In the genomic region with DNA sequence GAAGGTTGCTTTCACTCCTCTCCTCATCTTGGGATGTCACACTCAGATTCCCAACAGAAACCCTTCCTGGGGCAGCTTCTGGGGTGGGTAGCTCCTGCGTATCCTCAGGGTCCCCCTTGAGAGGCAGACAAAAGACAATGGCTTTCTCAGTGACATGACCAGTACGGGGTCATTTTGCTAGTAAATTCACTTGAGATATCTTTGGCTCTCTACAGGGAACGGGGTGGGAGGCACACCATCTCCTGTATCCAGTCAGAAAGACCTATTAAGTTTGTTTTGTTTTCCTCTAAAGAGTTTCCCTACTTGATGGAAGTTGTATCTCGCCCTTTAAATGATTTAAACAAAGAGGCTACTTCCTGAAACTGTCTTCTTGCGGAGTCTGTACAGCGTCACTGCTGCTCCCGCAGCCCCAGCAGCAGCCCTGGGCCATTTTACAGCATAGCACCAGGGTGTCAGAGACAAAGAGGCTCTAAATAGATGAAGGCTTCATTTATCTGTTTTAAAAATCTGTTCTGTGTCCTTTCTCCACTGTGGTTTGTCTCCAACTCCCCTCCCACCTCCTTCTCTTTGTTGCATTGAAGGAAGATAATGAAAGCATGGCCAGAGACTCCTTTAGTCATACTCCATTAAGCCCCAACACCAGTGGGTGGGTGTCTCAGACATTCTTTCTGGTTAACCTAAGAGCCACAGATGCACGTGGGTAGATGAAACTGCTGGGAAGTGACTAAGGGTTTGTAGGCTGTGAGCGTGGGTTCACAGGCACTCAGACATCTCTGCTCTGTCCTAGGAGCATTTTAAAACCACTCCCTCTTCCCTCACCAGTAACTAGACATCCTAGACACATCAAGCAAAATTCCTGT, we compare ENCODE assay signal across 10 mouse cellular contexts. TPM values are rescaled to one million over a fixed set of nuclear protein-coding genes. Genes with fewer than 3 reads are reported as not detected.
A peak's percentile ranks its signal among the peaks of the same experiment; 100 is the strongest.
DNase-seq lines count a peak whose midpoint lies in the region; ATAC-seq and TF ChIP-seq lines count a peak whose summit lies in the region.
"Had no signal": no experiment of that assay in that cellular context is flagged by ENCODE, and none has a peak within 500 bp of the region (broad histone marks: within the 10 kb centered on the region; RNA-seq: fewer than 3 reads in every experiment).

No protein-coding gene starts in this region.

- DNase-seq in hindbrain, embryonic 10.5 days (ENCODE audit: low spot score): no peak
- DNase-seq in hindbrain, postnatal 0 days (ENCODE audit: low spot score): no peak
- DNase-seq in CD4-positive helper T cell, adult 2 months (ENCODE audit: low read depth, low spot score): peak; percentile 69
- peak; percentile 67 to 97 for DNase-seq in left cerebral cortex, postnatal 25 days (ENCODE audit: low spot score in 2 of 2)
- DNase-seq in gastrocnemius, postnatal 25 days: no peak
- DNase-seq: cerebellum, adult 2 months had no signal

- H3K27ac ChIP-seq in hindbrain, embryonic 10.5 days: peak overlapping the region; percentile 68
- H3K27ac ChIP-seq in hindbrain, postnatal 0 days: no peak overlapping the region
- H3K27ac ChIP-seq in liver, embryonic 12.5 days: no peak overlapping the region
- no peak overlapping the region for H3K27ac ChIP-seq in midbrain, embryonic 13.5 days
- H3K27ac ChIP-seq: limb, embryonic 15.5 days had no signal

- peaks cover 84% of the 10 kb centered on the region for H3K36me3 ChIP-seq in hindbrain, embryonic 10.5 days
- peaks cover 13% of the 10 kb centered on the region; the same call in 1 of the 2 replicates for H3K36me3 ChIP-seq in hindbrain, postnatal 0 days (ENCODE audit: insufficient read depth, low read length)
- H3K36me3 ChIP-seq in liver, embryonic 12.5 days: peaks cover 84% of the 10 kb centered on the region
- peaks cover 47% of the 10 kb centered on the region for H3K36me3 ChIP-seq in midbrain, embryonic 13.5 days

- H3K27me3 ChIP-seq in hindbrain, embryonic 10.5 days (ENCODE audit: insufficient read depth, poor library complexity, severe bottlenecking): no peaks in the 10 kb centered on the region
- no peaks in the 10 kb centered on the region for H3K27me3 ChIP-seq in hindbrain, postnatal 0 days (ENCODE audit: insufficient read depth, low read length)
- H3K27me3 ChIP-seq in liver, embryonic 12.5 days (replicated peaks): no peaks in the 10 kb centered on the region
- no peaks in the 10 kb centered on the region for H3K27me3 ChIP-seq in midbrain, embryonic 13.5 days
- H3K27me3 ChIP-seq: limb, embryonic 15.5 days had no signal

- H3K9me3 ChIP-seq in hindbrain, embryonic 10.5 days: no peaks in the 10 kb centered on the region
- no peaks in the 10 kb centered on the region for H3K9me3 ChIP-seq in hindbrain, postnatal 0 days (ENCODE audit: low read length)
- H3K9me3 ChIP-seq in liver, embryonic 12.5 days (replicated peaks): no peaks in the 10 kb centered on the region
- no peaks in the 10 kb centered on the region for H3K9me3 ChIP-seq in midbrain, embryonic 13.5 days
- H3K9me3 ChIP-seq: limb, embryonic 15.5 days had no signal

- 39% methylated on average over 9 of the region's 9 CpGs for WGBS in hindbrain, embryonic 10.5 days
- WGBS in hindbrain, postnatal 0 days: 34% methylated on average over 9 of the region's 9 CpGs
- 67% methylated on average over 9 of the region's 9 CpGs for WGBS in liver, embryonic 12.5 days (ENCODE audit: insufficient replicate concordance)
- WGBS in midbrain, embryonic 13.5 days: 65% methylated on average over 9 of the region's 9 CpGs

- H3K9ac ChIP-seq in hindbrain, postnatal 0 days (replicated peaks; ENCODE audit: low read length): no peak overlapping the region
- H3K9ac ChIP-seq in liver, embryonic 12.5 days: no peak overlapping the region
- H3K9ac ChIP-seq in midbrain, embryonic 13.5 days (replicated peaks): no peak overlapping the region
- H3K9ac ChIP-seq: limb, embryonic 15.5 days had no signal

- no peak overlapping the region for H3K4me3 ChIP-seq in hindbrain, embryonic 10.5 days
- H3K4me3 ChIP-seq in hindbrain, postnatal 0 days (ENCODE audit: low read length): no peak overlapping the region
- no peak overlapping the region for H3K4me3 ChIP-seq in liver, embryonic 12.5 days
- no peak overlapping the region for H3K4me3 ChIP-seq in midbrain, embryonic 13.5 days (replicated peaks)
- H3K4me3 ChIP-seq: limb, embryonic 15.5 days had no signal

- intact Hi-C loops in left cerebral cortex, postnatal 25 days (cut with DNase I): loop anchor here (5.0 kb wide), 2 partner anchors 97 to 347 kb away; partner anchors contain the start of genes Creg2 and Map4k4

- no peak for ATAC-seq in hindbrain, postnatal 0 days
- ATAC-seq in common myeloid progenitor, adult 5-6 weeks (replicated peaks; ENCODE audit: low read depth, poor library complexity, severe bottlenecking): peak; percentile 54; the same call in 1 of the 2 replicates
- no peak for ATAC-seq in liver, embryonic 12.5 days
- no peak for ATAC-seq in midbrain, embryonic 13.5 days

- H3K4me2 ChIP-seq in hindbrain, postnatal 0 days (ENCODE audit: low read depth, low read length): no peak overlapping the region
- H3K4me2 ChIP-seq in liver, embryonic 12.5 days: no peak overlapping the region
- H3K4me2 ChIP-seq in midbrain, embryonic 13.5 days (replicated peaks): no peak overlapping the region
- H3K4me2 ChIP-seq: limb, embryonic 15.5 days had no signal

- no peak for TF ChIP-seq CTCF in hindbrain, postnatal 0 days (IDR thresholded peaks at IDR 0.05; ENCODE audit: low read depth)

- peaks cover 14% of the 10 kb centered on the region for H3K4me1 ChIP-seq in hindbrain, embryonic 10.5 days (replicated peaks)
- H3K4me1 ChIP-seq in hindbrain, postnatal 0 days (ENCODE audit: insufficient read depth, low read length): no peaks in the 10 kb centered on the region
- no peaks in the 10 kb centered on the region for H3K4me1 ChIP-seq in liver, embryonic 12.5 days
- H3K4me1 ChIP-seq in midbrain, embryonic 13.5 days (replicated peaks): no peaks in the 10 kb centered on the region; the same call in 1 of the 2 replicates
- H3K4me1 ChIP-seq: limb, embryonic 15.5 days had no signal

RNA-seq across cellular contexts. Expression of gene Cnot11, which starts 21.0 kb away (rescaled TPM):
- 26.2 and 26.9 TPM in 2 replicates for polyA plus RNA-seq in hindbrain, embryonic 10.5 days (2016; fragmentation: Nextera tagmentation; extraction: Ambion mirVana)
- total RNA-seq in hindbrain, postnatal 0 days (2014; rRNA removed): 26.4 and 31.7 TPM in 2 replicates
- polyA plus RNA-seq in hindbrain, postnatal 0 days (2015; fragmentation: Nextera tagmentation; extraction: Ambion mirVana): 12.3 and 12.7 TPM in 2 replicates
- 24.2 and 30.9 TPM in 2 replicates for total RNA-seq in common myeloid progenitor, adult 5-6 weeks (2017)
- 10 to 100 TPM; 24.4 to 24.6 TPM for total RNA-seq in left cerebral cortex, postnatal 25 days (2021)
- 17.2 and 20.0 TPM in 2 replicates for polyA plus RNA-seq in liver, embryonic 12.5 days (2016; fragmentation: Nextera tagmentation; extraction: Ambion mirVana)
- total RNA-seq in gastrocnemius, postnatal 25 days (2021): 10 to 100 TPM; 15.6 to 15.8 TPM
- 13.4 and 16.4 TPM in 2 replicates for polyA plus RNA-seq in midbrain, embryonic 13.5 days (2015; fragmentation: Nextera tagmentation; extraction: Ambion mirVana)

RNA-seq across cellular contexts. Expression of gene Rnf149, which starts 21.4 kb away (rescaled TPM):
- polyA plus RNA-seq in hindbrain, embryonic 10.5 days (2016; fragmentation: Nextera tagmentation; extraction: Ambion mirVana): 21.0 and 27.0 TPM in 2 replicates
- total RNA-seq in hindbrain, postnatal 0 days (2014; rRNA removed): 13.0 and 14.5 TPM in 2 replicates
- 22.3 and 24.4 TPM in 2 replicates for polyA plus RNA-seq in hindbrain, postnatal 0 days (2015; fragmentation: Nextera tagmentation; extraction: Ambion mirVana)
- 30.4 and 40.7 TPM in 2 replicates for total RNA-seq in common myeloid progenitor, adult 5-6 weeks (2017)
- 10 to 100 TPM; 28.3 to 28.5 TPM for total RNA-seq in left cerebral cortex, postnatal 25 days (2021)
- 25.6 and 27.3 TPM in 2 replicates for polyA plus RNA-seq in liver, embryonic 12.5 days (2016; fragmentation: Nextera tagmentation; extraction: Ambion mirVana)
- 1 to 10 TPM; 6.2 to 6.3 TPM for total RNA-seq in gastrocnemius, postnatal 25 days (2021)
- 22.8 and 23.1 TPM in 2 replicates for polyA plus RNA-seq in midbrain, embryonic 13.5 days (2015; fragmentation: Nextera tagmentation; extraction: Ambion mirVana)

Comparison
In these comparisons a context has a peak if more than half of its experiments do, and no peak if none do; other contexts are left out.
1. DNase-seq: peak in CD4-positive helper T cell, adult 2 months (single experiment) and left cerebral cortex, postnatal 25 days (2 of 2); none in hindbrain, embryonic 10.5 days (single experiment), hindbrain, postnatal 0 days (single experiment) and gastrocnemius, postnatal 25 days (single experiment).